Mouse (Mus musculus) heart, postnatal 14 days (tissue): ENCODE measurements around the gene Abtb1. TPM values are rescaled to one million over a fixed set of nuclear protein-coding genes. Genes with fewer than 3 reads are reported as not detected.

Source experiments
- DNase-seq, 2 experiments: peaks; one replicate each; pipeline ENCODE4 v3.0.0; 2021 to 2022
- intact Hi-C: fragments of 180-260 bp; cut with DNase I; formaldehyde crosslinking; loops from one replicate; pipeline ENCODE4 v1.15.1; 2025
- total RNA-seq, 2 experiments: library from RNA; stranded (reverse); gene quantifications; 2 replicates each; pipeline ENCODE4 v1.2.3; 2021

Gene Abtb1
- total RNA-seq, 2 experiments from 2014 or later: 23.4 to 24.3 TPM

GRCm38 (mm10) chr6:88857830-88858229 lies 16.0 kb upstream of the Abtb1 start:
- intact Hi-C loops: no loop called here
- no peak for DNase-seq

GRCm38 (mm10) chr6:88857249-88857648 lies 15.5 kb upstream of the Abtb1 start:
- intact Hi-C loops: no loop called here
- peak; percentile 54 to 59 for DNase-seq

- DNase-seq: peak; percentile 52 to 84
Measured at GRCm38 (mm10) chr6:88855636-88856035, 13.9 kb upstream of the Abtb1 start.

DNA sequence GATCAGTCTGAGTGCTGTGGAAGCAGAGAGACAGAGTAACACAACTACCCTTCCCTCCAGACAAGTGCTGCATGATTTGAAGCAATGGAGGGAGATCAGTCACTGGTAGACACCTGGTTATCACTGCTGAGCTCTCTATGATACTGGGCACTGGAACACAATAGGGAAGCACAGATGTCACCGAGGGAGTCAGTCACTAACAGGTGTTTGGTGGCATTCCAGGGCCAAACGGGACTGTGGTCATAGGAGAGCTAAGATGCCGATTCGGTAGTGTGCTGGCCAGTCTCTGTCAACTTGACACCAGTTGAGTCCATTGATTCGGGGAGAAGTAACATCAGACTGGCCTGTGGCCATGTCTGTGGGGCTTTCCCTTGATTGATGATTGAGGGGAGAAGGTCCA lies 12.7 kb upstream of the Abtb1 start:
- intact Hi-C loops: loop anchor here (2.0 kb wide), 1 partner anchor 306 kb away; no protein-coding TSS in a partner anchor
- DNase-seq: no peak

More at GRCm38 (mm10) chr6:88855636-88856035, 13.9 kb upstream of the Abtb1 start:
- intact Hi-C loops: loop anchor here (2.0 kb wide), 1 partner anchor 307 kb away; no protein-coding TSS in a partner anchor

- intact Hi-C loops: no loop called here
- no peak for DNase-seq
Measured at GRCm38 (mm10) chr6:88850034-88850433, 8.2 kb upstream of the Abtb1 start.

GRCm38 (mm10) chr6:88849270-88849669 lies 7.5 kb upstream of the Abtb1 start:
- peak in 1 of 2 experiments; percentile 45 for DNase-seq
- intact Hi-C loops: no loop called here

GRCm38 (mm10) chr6:88847571-88847970 lies 5.8 kb upstream of the Abtb1 start:
- intact Hi-C loops: no loop called here
- no peak for DNase-seq

DNA sequence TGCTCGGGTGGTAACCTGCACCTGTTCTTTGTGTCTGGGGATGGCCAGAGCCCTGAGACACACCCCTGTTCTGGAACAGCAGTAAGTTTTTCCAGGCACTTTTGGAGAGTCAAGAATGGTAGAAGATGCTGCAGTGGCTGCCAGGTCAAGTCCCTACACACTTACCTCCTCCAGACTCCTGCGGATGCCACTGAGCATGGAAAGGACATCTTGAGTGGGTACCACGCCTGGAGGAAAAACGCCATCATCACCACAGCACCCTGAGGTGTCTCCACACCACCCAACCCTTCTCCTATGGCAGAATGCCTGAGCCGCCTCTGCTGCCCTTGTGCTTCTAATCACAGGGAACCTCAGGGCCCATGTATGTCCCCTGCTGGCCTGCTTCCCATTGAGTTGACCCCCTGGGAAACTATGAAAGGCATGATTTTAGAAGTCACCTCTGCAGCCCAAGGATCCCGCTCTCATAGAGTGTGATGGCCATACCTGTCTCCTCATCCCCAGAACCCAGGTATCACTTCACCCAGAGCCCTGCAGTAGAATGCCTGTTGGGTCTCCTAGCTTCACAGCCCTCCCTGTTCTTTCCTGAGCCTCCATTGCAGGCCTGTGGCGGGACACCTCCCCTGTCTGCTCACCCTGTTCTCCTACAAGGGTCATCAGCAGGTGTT lies 3.2 kb upstream of the Abtb1 start:
- no peak for DNase-seq
- intact Hi-C loops: no loop called here

DNA sequence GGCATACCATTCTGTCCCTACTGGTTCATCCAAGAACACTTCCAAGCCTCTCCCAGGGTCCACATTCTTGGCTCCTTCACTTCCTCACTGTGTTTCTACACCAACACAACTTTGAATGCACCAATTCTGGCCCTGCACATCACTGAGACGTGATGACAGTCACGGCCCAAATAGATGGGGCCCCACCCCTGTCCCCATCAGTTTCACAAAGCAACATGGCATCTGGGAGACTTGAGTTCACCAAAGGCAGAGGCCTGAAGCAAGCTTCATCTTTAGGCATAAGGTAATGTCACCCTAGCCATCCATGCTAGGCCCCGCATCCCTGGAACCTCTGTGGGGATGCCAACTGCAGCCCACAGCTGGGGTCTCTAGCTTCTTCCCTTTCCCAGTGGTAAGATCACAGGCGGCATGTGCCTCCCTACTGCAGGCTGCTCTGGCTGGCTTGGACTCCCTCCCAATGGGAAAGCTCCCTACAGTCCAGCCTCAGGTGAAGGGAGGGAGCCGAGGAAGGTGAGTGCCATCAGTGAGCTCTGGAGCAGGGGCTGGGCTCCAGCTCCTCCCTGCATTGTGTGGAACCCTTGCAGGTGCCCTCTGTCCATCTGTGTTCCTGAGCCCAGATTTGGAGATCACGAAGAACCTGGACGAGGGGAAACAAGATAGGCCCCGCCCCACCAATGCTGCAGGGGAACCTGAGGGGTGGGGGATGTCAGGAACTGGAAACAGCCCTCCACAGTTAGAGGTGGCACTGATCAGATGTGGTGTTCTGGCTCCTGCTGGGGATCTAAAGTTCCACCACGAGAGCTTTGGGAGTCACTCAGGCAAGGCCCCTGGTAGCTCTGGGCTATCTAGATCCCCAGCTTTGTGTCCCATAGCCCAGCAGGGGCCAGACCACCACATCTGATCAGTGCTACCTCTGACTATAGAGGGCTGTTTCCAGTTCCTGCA lies 2.3 kb upstream of the Abtb1 start:
- intact Hi-C loops: no loop called here
- no peak for DNase-seq

- intact Hi-C loops: no loop called here
- DNase-seq: no peak
Measured at GRCm38 (mm10) chr6:88843241-88843640, 1.5 kb upstream of the Abtb1 start.

- DNase-seq: peak in 1 of 2 experiments; percentile 50
- intact Hi-C loops: no loop called here
Measured at GRCm38 (mm10) chr6:88842731-88843151, 957 bp upstream of the Abtb1 start.

DNA sequence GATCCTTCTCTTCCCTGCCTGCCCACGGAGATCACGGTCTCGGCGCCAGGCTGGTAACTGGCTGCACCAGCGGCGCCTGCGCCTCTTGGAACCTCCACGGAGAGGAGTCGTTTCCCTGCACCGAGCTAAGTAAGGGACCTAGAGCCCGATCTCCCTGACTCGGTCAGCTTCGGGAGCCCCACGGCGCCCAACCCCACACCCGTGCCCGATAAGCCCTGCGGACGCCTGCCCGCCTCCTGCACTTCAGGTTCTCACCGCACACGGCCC lies 337 bp downstream of the Abtb1 start:
- intact Hi-C loops: no loop called here
- DNase-seq: no peak

DNA sequence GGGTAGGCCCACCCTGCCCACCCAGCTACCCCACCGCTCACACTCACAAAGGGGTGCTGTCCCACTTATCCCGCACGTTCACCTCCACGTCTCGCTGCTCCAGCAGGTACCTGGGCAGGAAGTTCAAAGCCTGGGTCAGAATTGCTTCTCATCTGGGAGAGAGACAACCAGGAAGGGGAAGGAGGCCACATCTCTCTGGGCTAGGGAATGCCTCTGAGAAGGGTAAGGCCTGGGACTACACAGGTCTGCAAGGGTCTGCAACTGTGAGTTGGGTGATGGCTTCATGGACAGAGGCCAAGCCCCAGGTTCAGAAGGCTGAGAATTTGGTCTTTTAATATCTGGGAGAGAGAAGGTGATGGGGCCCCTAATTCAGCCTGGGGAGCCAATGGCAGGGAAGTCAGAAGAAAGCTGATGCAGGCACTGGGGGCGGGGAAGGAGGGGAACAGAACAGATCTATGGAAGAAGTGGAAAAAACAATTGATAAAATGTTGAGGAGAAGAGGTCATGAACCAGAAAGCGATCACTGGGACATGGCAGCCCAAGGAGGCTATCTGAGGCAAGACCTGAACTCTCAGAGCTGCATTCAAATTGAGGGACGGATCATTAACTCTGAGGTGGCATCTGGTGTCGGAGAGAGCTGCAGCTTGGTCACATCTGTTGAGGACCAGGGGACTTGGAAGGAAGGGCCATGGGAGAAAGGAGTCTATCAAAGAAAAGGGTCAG lies 832 bp downstream of the Abtb1 start:
- no peak for DNase-seq
- intact Hi-C loops: no loop called here

GRCm38 (mm10) chr6:88840211-88840610 lies 1.6 kb downstream of the Abtb1 start:
- intact Hi-C loops: no loop called here
- DNase-seq: no peak

- DNase-seq: no peak
- intact Hi-C loops: no loop called here
Measured at GRCm38 (mm10) chr6:88839135-88839970, 2.4 kb downstream of the Abtb1 start.

DNA sequence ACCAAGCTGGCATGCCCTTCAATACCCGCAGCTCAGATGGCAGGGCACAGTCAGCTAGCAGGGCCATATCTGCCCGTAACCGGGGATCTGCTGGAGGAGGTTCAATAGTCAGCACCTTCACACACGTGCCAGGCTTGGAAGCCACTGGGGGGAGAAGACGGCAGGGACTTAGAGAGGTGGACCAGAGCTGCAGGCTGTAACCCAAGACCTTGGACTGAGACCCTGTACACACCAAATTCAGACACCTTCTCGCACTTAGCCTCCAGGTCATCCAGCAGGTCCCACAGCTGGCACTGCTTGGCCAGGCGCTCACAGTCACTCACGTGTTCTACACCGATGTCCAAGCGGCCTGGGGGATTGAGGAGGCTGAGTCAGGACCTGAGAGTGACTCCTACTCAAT lies 3.2 kb downstream of the Abtb1 start:
- intact Hi-C loops: no loop called here

DNA sequence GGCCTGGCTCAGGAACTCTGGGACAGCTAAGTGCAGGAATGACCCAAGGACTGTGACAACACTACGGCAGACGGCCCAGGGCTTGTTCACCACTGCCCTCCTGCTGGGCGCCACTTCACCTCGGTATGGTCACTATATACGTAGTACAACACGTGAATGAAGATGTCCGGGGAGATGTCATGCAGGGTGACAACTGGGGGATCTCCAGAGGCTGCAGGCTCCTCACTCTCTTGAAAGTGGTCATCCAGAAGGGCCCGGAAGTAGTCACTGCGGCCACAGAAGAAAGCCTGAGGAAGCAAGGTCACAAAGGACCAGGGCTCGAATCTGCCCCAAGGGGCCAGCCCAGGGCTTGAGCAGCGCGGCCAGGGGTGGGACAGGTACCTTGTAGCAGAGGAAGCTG lies 3.8 kb downstream of the Abtb1 start:
- DNase-seq: no peak
- intact Hi-C loops: no loop called here

More for the DNA sequence above, 3.2 kb downstream of the Abtb1 start:
- no peak for DNase-seq

- no peak for DNase-seq
- intact Hi-C loops: no loop called here
Measured at GRCm38 (mm10) chr6:88836178-88836819, 5.5 kb downstream of the Abtb1 start.

DNA sequence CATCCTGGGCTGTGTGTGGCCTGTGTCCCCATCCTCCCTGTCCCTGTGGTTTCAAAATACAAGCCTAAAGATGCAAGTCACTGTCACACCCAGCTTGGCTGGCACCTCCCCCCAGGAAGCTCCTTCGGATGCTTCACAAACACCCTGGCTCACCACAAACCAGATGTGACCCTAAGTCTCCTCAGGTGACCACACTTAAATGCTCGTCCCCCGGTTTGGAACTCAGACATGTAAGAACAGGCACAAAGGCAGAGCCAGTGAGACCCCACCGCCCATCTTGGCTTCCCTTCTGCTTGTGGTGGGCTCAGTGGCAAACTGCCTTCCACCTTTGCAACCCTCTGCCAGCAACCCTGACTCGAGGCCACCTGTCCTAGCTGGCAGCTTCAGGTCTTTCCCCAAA lies 6.7 kb downstream of the Abtb1 start:
- intact Hi-C loops: no loop called here
- DNase-seq: no peak
